Mouse (Mus musculus): ENCODE measurements around the gene Zfp13.
"Not testable (repeated sequence)": the region's sequence is repeated elsewhere in the genome, so short reads cannot be mapped to it uniquely, and the experiment has no call there.

Zfp13 gene

DNA sequence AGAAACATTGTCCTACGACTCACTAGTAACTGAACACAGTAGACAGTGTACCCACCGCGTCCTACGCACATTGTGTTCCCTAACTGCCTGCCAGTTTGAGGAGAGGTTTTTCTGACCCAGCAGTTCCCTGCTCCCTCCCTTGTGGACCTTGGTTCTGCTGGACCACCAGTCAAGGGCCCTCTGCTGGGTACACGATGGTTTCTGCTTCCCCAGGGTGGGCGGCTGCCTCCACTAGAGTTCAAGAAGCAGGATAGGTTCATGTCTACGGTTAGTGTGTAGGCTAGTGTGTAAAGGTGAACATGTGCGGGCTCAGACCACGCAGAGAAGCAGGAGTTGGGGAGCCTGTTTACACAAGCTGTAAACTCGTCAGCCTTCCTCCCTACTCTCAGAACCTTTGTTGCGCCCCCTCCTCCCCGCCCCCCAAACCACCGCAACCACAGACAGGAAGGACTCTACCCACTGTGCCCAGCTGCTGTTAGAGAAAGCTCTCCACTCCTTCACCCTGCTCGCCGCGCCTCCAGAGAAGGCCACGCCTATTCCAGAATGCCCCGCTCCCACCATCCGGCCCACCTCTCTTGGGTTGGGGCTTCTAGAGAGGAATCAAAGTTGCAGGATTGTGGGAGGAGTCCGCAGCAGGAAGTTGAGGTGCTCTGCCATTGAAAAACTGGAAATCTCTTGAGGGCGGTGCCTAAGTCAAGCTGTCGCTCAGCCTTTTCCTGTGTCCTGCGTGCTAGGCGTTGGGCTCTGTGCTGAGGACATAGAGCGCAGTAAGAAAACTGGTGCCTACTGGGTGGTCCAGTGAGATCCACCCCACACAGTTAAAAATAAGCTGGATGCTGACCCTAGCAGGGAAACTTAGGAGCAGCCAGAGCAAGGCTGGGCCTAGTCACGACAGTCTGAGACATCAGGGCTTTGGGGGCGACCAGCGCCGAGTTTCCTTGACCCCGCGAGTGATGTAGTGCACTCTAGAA lies at the start of gene Zfp13:
Zfp13 (minus strand) TSS at position 906 of the 971 bp plus-strand sequence.
- no peak for DNase-seq (ENCODE audit: low read depth, low spot score)

DNA sequence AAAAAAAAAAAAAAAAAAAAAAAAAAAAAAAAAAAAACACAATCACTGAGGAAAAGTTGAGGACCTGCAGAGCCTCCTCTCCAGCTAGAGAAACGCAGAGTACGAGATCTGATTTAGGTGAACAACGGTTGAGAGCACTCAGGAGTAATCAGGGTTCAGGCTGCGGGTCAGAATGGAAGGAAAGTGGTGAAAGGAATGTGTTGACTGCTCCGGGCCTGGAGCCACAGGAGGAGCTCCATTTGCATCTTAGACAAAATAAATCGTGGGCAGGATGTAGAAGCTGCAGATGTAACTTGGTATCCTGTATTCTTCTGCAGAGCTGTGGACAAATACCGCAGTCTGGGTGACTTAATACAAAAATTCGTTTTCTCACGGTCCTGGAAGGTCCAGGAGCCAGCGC lies 46.6 kb upstream of the Zfp13 start:
- no peak for DNase-seq (ENCODE audit: low read depth, low spot score)

DNA sequence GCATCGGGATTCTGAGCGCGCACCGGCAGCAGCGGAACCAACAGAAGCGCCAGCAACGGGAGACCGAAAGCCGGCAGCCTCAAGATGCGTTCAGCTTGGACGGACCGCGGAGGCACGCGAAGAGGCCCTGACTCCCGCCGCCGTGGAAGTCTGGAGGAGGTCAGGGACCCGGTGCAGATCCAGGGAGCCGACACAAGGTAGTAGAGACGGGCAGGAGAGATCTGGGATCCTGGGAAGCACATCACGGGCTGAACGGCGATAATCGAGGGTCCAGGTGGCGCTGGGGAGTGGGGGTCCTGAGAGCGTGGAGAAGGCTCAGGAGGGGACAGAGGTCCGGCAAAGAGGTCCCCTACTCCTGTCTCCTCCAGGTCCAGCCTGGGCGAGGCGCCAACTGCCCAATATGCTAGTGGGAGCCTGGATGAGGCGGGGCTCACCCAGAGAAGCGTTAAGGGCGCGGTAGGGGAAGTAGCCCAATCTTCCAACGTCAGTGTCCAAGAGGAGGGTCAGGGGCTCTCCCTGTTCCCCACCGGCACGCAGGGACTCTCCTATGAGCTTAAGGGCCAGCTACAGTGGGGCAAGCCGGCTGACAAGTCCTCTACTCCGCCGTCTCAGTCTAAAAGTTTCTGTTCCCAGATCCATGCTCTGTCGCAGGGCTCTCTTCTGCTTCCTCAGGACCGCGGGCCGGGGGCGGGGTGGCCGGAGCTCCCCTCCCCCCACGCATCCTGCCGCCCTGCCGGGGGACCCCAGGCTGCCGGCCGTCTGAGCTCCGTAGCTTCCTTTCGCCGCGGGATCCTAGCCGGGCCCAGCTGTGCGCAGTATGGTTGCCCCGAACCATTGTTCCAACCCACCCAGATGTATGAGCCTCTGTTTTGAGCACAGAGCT lies 45.6 kb upstream of the Zfp13 start, which contains the start of gene Mmp25:
Mmp25 (minus strand) TSS at position 665 of the 883 bp plus-strand sequence.
- DNase-seq (ENCODE audit: low read depth, low spot score) = no peak

DNA sequence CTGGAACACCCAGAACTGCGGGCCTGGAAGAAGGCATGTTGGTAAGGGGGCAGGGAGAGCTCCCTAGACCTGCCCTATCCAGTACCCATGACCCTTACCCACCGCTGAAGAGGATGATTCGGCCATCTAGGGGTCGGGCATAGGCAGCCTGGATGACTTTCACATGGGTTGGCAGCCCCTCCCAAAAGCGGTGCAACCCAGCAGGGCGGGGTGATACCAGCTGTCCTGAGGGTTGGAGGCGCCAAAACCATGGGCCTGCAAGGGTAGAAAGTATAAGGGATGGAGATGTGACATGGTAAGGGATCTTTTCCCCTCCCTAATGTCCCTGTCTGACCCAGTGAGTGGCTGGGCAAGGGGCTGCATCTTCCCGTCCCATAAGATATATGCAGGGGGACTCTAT lies 32.0 kb upstream of the Zfp13 start:
- no peak for DNase-seq (ENCODE audit: low read depth, low spot score)

DNA sequence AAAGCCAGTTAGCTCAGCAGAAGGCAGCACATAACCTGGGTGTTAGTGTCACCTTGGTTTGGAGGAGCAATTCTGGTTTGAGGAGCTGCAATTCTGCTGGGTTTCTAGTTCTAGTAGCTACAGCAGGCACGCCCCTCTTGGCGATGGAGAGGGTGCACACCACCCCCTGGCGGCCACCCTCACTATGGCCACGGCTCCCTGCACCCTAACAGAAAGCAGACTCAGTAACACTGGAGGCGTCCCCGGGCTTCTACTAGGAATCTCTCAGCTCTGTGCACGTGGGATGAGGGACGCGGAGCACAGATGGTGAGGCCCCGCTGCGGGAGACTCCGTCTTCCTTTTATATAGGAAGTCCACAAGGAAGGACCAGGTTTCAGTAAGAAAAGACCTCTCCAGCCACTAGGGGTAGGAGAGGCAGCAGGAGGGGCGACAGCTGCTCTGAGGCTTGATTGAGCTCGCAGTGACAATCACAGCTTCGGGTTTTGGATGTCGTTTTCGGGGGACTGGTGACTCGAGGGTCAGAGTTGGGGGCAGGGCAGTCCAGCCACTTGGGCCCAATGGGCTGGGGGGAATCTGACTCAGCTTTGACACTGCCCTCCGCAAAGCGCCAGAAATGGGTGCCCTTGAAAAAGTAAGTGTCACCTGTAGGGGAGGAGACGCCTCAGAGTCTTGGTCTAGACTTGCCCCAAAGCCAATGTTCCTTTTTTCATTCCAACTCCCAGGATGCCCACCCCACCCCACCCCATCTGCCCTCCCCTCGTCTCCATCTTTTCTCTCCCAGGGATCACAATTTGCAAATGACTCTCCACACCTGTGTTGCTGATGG lies 31.1 kb upstream of the Zfp13 start:
- DNase-seq (ENCODE audit: low read depth, low spot score) = peak; percentile 11

DNA sequence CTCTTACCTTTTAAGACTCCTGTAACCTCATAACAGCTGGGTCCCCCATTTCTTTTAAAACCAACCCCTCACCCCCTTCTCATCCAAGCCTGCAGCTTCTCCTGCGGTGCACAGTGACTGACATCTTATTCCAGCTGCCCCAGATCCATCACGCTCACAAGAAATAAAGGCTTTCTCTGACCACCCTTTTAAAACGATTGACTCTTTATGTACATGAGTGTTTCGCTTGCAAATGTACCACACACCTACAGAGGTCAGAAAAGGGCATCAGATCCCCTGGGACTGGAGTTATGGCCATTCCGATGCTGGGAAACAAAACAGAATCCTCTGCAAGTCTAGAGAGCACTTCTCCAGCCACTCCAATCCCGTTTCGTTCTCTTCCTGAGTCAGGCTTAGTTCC lies 28.5 kb upstream of the Zfp13 start:
- DNase-seq (ENCODE audit: low read depth, low spot score) = no peak

DNA sequence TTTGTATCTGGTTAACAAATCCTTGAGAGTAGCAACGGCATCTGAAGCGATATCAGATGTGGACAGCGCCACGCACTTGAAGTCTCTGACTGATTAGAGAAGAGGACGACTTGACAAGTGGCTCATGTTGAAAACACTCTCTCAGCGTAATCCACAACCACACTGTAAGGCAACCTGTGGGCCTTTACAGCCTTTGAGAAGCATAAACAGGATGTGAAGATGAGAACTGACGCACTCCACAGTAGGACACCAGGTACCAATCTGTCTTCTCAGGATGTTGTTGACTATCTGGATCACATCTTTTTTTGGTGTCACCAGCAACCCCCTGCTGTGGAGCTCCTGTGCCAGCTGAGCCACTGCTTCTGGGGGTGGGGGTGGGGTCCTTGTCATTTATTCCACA lies 21.1 kb upstream of the Zfp13 start:
- DNase-seq (ENCODE audit: low read depth, low spot score) = no peak

DNA sequence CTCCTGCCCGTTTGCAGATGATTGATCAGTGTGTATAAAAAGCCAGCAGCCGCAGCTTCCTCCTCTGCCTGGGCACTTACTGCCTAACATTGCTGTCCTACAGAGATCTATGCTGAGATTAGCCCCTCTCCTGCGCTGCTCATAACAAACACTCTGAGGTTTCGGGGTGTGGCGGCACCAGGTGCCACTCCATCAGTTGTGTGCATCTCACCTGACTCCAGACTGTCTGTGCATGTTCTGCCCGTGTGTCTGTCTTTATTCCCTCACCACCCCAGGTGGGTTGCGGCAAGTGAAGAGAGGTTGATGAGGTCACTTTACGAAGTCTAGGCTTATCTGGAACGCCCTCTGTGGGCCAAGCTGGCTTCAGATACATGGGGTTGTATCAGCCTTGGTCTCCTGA lies 17.8 kb upstream of the Zfp13 start:
- no peak for DNase-seq (ENCODE audit: low read depth, low spot score)

DNA sequence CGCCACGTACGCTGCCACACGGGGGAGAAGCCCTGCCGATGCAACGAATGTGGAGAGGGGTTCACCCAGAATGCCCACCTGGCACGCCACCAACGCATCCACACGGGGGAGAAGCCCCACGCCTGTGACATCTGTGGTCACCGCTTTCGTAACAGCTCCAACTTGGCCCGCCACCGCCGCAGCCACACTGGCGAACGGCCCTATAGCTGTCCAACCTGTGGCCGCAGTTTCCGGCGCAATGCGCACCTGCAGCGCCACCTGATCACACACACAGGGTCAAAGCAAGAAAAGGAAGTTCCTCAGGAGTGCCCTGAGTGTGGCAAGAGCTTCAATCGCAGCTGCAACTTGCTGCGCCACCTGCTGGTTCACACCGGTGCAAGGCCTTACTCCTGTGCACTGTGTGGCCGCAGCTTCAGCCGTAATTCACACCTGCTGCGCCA lies 11.1 kb upstream of the Zfp13 start:
- no peak for DNase-seq (ENCODE audit: low read depth, low spot score)

DNA sequence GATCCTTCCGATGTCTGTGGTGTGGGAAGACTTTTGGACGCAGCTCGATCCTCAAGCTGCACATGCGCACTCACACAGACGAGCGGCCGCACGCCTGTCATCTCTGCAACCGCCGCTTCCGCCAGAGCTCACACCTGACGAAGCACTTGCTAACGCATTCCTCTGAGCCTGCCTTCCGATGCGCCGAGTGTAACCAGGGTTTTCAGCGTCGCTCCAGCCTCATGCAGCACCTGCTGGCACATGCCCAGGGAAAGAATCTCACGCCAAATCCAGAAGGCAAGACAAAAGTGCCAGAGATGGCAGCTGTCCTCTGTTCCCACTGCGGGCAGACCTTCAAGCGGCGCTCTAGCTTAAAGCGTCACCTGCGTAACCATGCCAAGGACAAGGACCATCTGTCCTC lies 10.3 kb upstream of the Zfp13 start:
- no peak for DNase-seq (ENCODE audit: low read depth, low spot score)

DNA sequence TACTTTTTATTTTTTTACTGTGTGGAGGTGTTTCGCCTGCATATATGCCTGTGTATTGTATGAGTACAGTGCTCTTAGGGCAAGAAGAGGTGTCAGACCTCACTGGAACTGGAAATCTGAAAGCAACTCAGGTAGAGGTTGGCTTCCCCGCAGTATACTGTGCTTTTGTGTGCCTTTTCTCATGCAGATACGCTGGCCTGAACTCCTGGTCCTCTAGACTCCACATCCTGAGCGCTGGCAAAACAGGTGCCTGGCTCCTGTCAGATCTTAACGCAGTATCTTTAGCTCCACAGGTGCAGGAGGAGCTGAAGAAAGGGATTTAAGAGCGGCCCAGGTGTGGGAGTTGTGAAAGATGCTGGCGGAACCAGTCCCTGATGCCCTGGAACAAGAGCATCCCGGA lies 5.9 kb upstream of the Zfp13 start:
- DNase-seq (ENCODE audit: low read depth, low spot score) = no peak

DNA sequence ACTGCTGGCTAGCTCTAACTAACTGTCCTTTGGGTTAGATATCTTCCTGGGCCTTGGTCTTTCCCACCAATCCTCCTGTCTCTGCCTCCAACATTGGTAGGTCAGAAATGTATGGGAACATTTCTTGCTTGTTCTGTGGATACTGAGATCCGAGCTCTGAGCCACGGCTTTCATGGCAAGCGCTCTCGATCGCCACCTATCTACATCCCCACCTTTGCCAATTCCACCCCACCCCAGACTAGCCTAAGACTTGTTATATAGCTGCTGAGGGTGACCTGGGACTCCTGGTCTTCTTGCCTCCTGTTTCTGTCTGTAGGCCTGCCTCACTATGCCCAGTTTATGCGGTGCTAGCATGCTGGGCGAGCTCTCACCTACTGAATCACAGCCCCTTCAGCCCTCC lies 5.1 kb upstream of the Zfp13 start:
- DNase-seq (ENCODE audit: low read depth, low spot score) = no peak

DNA sequence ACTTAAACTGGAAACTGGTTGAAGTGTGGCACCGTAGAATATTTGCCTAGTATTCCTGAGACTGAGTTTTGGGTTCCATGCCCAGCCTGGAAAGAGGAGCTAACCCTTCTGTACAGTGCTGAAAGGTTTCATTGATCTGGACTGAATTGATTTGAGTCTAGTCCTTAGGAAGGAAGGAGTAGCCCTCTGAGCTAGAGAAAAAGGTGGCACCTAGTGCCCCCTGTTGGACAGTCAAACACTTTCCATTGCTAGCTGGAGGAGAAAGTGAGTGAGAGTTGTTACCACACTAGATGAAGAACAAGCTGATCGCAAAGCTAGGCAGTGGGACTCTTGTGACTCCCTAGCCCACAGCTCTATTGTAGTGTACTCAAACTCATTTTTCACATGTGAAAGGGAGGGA lies 4.3 kb upstream of the Zfp13 start:
- no peak for DNase-seq (ENCODE audit: low read depth, low spot score)

DNA sequence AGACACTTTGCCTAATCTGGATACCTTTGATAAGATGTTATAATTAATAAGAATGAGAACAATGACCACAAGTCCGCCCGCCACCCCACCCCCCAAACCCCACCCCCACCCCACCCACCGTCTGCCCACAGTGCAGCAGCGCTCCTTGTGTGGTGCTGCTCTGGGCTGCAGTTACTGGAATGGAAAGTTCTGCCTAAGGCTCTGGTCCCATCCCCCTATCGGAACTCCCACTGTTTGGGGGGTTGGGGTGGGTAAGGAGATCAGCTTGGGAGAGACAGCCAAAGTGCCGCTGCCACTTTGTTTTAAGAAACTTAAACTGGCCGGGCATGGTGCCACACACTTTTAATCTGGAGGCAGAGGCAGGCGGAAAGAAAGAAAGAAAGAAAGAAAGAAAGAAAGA lies 3.8 kb upstream of the Zfp13 start:
- no peak for DNase-seq (ENCODE audit: low read depth, low spot score)

DNA sequence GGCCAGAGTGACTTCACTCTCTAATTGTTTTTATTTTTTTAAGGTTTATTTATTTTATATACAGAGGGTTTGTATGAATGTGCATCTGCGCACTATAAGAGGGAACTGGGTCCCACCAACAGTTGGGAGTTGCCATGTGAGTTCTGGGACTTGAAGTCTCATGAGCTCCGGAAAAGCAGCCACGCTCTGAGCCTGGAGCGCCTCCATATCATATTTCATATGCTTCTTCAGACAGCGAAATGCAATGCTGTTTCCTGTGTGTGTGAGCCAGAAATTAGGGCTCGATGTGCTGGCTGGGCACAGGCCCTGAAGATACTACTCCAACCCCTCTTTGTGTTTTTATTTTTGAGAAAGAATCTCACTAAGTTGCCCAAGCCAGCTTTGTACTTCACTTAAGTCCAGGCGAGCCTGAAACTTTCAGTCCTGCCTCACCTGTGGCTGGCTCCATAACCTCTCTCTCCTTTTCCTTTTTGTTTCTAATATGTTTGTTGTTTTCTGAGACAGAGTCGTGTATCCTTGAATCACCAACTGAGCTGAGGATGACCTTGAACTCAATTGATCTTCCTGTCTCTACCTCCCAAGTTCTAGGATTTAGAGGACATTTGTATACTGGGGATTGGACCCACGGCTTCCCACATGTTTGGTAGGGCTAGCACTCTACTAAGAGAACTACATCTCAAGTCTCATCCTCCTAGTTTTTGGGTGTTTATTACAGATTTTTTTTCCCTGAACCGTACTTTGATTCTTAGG lies 2.7 kb upstream of the Zfp13 start:
- DNase-seq (ENCODE audit: low read depth, low spot score) = no peak

DNA sequence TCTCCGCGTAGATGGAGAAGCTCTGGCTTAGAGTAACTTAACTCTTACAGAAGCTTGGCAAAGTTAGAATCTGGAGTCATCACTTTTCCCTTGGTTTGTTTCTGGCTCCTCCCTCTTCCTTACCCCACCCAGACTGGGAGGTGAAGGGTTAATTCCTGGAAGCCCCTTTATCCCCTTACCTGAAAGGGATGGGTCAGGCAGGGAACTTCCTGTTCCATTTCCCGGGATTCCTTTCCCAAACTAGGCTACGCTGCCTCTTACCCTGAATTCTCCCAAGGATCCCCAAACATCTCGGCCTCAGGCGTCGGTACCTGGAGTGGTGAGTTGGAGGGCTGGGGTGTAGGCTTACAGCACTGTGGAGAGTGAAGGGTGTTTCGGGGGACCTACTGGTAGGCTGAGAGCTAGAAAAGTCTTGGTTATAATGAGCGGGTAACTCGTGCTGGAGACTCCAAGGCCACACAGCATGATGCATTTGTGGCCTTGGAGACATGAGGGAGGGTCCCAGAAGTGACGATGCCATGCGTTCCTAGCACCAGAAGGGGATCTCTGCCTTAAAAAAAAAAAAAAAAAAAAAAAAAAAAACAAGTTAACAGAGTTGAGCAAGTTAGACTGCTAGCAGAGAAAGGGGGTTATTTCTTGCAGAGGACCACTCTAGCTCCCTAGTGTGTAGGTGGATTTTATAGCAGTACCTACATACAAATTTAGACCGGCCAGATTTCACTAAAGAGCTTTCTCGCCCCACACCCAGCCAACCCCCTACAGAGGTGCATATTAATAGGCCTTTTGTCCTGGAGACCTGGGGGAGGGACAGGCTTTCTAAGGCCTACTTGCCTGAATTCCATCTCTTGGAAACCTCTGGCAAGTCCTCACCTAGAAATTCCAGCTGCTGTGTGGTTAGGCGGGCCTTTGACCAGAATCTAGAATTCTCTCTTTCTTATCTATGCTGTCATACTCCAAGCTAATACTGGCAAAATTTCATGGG lies 1.6 kb upstream of the Zfp13 start, which contains the start of gene Zscan10:
Zscan10 (plus strand) TSS at position 216 of the 982 bp plus-strand sequence.
- DNase-seq (ENCODE audit: low read depth, low spot score) = no peak

DNA sequence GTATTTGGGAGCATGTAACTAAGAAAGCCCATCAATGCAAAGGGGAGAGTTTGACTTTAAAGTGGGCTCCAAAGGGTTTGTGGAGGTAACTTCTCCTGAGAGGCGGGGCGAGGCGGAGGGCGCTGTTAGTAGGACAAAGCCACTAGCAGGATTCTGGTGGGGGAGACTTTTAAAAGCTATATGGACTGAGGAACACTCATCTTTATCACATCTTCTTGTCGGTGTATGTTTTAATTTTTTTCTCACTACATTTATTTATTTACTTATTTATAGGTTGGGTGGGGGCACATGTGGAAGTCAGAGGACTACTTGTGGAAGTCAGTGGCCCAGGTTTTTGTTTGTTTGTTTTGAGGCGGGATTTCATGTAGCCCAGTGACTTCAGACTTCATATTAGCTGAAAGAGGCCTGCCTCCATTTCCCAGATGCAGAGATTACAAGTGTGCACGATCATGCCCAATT lies 347 bp upstream of the Zfp13 start:
- no peak for DNase-seq (ENCODE audit: low read depth, low spot score)

DNA sequence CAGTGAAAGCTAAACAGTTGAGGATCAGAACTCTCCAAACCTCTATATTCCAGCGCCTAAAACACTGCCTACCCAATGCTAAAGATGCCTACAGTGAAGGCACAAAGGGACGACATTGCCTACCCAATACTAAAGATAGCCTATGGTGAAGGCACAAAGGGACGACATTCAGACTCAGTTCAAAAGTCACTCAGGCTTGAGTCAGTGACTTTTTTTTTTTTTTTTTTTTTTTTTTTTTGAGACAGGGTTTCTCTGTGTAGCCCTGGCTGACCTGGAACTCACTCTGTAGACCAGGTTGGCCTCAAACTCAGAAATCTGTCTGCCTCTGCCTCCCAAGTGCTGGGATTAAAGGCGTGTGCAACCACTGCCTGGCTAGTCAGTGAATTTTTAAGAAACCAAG lies 4.1 kb downstream of the Zfp13 start:
- DNase-seq (ENCODE audit: low read depth, low spot score) = not testable (repeated sequence)

DNA sequence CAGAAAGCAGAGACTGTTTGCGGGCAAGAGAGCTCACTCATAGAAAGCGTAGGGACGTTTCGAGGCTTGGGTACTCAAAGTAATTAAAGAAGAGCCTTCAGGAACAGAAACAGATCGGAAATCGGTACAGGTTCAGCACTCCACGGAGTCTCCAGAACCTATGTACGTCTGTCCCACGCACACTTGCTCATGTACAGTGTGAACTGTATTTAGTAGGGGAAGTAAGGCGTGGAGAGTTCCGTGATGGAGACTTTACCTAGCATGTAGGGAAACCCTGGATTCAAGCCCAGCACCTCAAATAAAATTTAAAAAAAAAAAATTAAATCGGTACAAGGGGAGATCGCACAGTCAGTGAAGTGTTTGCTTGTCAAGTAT lies 6.4 kb downstream of the Zfp13 start:
- DNase-seq (ENCODE audit: low read depth, low spot score) = no peak

Data from retina, adult 2 months (tissue).